Mouse (Mus musculus) embryonic facial prominence, embryonic 12.5 days (tissue): ENCODE data around the gene Dot1l. TPM values are rescaled to one million over a fixed set of nuclear protein-coding genes. Genes with fewer than 3 reads are reported as not detected.

Source experiments
- ATAC-seq: fragments of 200-750 bp; cut with Nextera tagmentation; 2 replicates; pipeline ENCODE4 v1.8.0; 2017; ENCODE audit not compliant: insufficient number of reproducible peaks, insufficient read depth, low FRiP score, low TSS enrichment
- H3K27ac ChIP-seq: fragments of 300-500 bp; sonication (generic); 2 replicates; pipeline ENCODE4 v1.5.1; 2016; ENCODE audit warnings: mild to moderate bottlenecking
- H3K27me3 ChIP-seq: fragments of 300-500 bp; sonication (generic); 2 replicates; pipeline ENCODE4 v1.6.1; 2016; ENCODE audit warnings: mild to moderate bottlenecking, moderate library complexity
- H3K36me3 ChIP-seq: fragments of 300-500 bp; sonication (generic); 2 replicates; pipeline ENCODE4 v1.6.1; 2016; ENCODE audit warnings: mild to moderate bottlenecking
- H3K4me1 ChIP-seq: fragments of 300-500 bp; sonication (generic); 2 replicates; pipeline ENCODE4 v1.6.1; 2016
- H3K4me2 ChIP-seq: fragments of 300-500 bp; sonication (generic); replicated peaks from 2 replicates; pipeline ENCODE4 v1.6.1; 2016; ENCODE audit warnings: mild to moderate bottlenecking, moderate library complexity
- H3K4me3 ChIP-seq: fragments of 300-500 bp; sonication (generic); 2 replicates; pipeline ENCODE4 v1.5.1; 2016; ENCODE audit warnings: mild to moderate bottlenecking
- H3K9ac ChIP-seq: fragments of 300-500 bp; sonication (generic); 2 replicates; pipeline ENCODE4 v1.6.1; 2016; ENCODE audit warnings: mild to moderate bottlenecking, moderate library complexity
- H3K9me3 ChIP-seq: fragments of 300-500 bp; sonication (generic); 2 replicates; pipeline ENCODE4 v1.6.1; 2016; ENCODE audit warnings: mild to moderate bottlenecking, moderate library complexity
- WGBS: fragments of 180-500 bp; shearing (Covaris S2); methylation state at CpG from one replicate; pipeline ENCODE4 v1.1.7; 2016; 5-methylcytosine and 5-hydroxymethylcytosine counted together
- polyA plus RNA-seq: library from polyadenylated mRNA; unstranded; fragments of >200 nt; fragmentation: Nextera tagmentation; extraction: Ambion mirVana; gene quantifications from 2 replicates; pipeline ENCODE4 v1.2.1, GENCODE M21; 2016

Dot1l gene
- 23.5 and 26.1 TPM in 2 replicates for polyA plus RNA-seq

DNA sequence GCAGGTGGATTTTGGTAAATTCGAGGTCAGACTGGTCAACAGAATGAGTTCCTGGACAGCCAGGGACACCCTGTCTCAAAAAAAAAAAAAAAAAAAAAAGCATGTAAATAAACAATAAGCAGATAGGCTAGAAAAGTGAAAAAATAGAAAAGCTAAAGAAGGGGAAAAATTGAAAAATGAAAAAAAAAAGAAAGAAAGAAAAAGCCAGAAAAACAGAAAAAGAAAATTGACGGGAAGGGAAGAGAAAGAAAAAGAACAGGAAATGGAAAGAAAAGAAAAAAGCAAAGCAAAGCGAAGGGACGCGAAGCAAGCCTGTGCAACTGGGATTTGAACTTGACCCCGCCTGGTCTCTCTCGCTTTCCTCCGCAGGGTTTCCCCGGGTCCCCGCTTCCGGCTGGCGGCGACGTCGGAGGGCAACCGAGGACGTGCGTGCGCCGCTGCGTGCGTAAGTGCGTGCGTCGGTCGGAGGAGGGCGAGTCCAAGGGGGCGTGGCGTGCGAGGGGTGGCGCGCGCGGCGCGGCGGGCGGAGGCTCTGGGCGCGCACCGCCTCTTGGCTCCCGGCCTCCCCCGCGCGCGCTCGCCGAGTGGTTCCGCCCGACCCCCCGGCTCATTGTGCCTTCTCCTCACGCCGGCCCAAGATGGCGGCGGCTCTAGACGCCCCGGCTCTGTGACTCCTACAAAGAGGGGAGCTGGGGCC is at the start of gene Dot1l:
Gene Dot1l (plus strand): TSS at position 613 of the 697 bp plus-strand sequence.
- Histone ChIP-seq H3K36me3 (no peaks in the 10 kb centered on the region), H3K4me1 (peaks cover 37% of the 10 kb centered on the region), H3K4me2 (peak within 1 kb of the TSS; percentile 98), H3K4me3 (peak within 1 kb of the TSS; percentile 98), H3K27ac (peak within 1 kb of the TSS; percentile 86), H3K27me3 (no peaks in the 10 kb centered on the region), H3K9ac (peak within 1 kb of the TSS; percentile 96), H3K9me3 (no peaks in the 10 kb centered on the region)
- 2% methylated on average over 39 of the region's 57 CpGs for WGBS
- peak; percentile 86 for ATAC-seq

DNA sequence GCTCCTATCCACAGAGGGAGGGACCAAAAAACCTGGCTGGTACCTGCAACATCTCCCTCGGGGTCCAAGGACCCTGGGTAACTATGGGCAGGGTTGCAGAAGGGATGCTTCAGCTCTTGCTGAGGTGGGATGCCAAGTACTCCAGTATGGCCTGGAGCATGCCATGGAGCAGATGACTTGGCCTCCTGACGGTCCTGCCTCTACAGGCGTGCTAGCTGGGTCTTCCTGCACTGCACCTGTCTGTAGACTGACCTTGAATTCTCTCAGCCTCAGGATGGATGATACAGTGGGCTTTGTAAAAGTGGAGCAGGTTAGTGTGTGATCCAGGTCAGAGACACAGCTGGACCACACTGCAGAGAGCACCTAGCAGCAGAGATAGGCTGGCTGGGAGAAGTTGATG is 49.5 kb upstream of the Dot1l start:
- WGBS: 58% methylated on average over 3 of the region's 3 CpGs
- ATAC-seq: no peak
- H3K27ac ChIP-seq: no peak overlapping the region
- H3K4me1 ChIP-seq: peaks cover 18% of the 10 kb centered on the region
- H3K4me2 ChIP-seq: no peak overlapping the region
- H3K9me3 ChIP-seq: no peaks in the 10 kb centered on the region
- H3K4me3 ChIP-seq: no peak overlapping the region
- peaks cover 49% of the 10 kb centered on the region for H3K36me3 ChIP-seq
- H3K27me3 ChIP-seq: no peaks in the 10 kb centered on the region
- no peak overlapping the region for H3K9ac ChIP-seq

DNA sequence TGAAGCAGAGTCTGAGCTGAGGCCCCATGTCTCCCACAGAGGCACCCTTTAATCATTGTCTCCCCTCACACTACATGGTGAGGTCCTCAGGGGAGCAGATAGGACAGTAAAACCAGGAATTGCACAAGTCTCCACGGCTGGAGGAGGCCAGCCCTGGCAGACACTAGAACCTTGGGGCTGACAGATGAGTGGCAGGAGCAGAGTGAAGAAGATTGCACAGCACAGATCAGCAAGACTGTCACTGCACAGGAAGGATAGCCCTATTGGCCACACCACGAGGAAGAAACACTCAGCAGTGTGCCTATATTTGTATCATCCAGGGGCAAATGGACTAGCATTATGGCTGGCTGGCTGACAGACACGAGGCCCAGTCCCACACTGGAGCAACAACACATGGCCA is 44.2 kb upstream of the Dot1l start:
- no peaks in the 10 kb centered on the region for H3K9me3 ChIP-seq
- no peak overlapping the region for H3K4me3 ChIP-seq
- no peak overlapping the region for H3K9ac ChIP-seq
- WGBS: 89% methylated on average over 3 of the region's 3 CpGs
- H3K27me3 ChIP-seq: no peaks in the 10 kb centered on the region
- H3K36me3 ChIP-seq: peaks cover 100% of the 10 kb centered on the region
- no peak overlapping the region for H3K4me2 ChIP-seq
- H3K27ac ChIP-seq: no peak overlapping the region
- H3K4me1 ChIP-seq: no peaks in the 10 kb centered on the region
- no peak for ATAC-seq

DNA sequence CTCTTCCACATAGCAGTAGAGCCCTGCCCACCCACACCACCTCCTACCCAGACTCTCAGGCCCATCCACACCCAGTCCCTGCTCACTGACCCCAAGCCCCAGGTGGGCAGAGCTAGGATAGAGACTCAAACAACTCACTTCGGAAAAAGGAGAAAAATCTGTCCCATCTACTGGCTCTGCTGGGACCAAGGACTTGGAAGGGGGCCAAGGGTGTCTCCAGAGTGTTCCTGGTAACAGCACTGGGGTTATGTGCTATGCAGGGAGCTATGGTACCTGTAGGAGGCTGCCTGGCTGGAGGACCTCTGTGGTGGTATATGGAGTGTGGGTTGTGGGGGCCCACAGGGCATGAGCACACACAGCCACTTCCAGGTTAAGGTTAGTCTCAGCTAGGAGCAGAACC is 37.7 kb upstream of the Dot1l start:
- peaks cover 98% of the 10 kb centered on the region for H3K36me3 ChIP-seq
- no peak for ATAC-seq
- no peak overlapping the region for H3K9ac ChIP-seq

DNA sequence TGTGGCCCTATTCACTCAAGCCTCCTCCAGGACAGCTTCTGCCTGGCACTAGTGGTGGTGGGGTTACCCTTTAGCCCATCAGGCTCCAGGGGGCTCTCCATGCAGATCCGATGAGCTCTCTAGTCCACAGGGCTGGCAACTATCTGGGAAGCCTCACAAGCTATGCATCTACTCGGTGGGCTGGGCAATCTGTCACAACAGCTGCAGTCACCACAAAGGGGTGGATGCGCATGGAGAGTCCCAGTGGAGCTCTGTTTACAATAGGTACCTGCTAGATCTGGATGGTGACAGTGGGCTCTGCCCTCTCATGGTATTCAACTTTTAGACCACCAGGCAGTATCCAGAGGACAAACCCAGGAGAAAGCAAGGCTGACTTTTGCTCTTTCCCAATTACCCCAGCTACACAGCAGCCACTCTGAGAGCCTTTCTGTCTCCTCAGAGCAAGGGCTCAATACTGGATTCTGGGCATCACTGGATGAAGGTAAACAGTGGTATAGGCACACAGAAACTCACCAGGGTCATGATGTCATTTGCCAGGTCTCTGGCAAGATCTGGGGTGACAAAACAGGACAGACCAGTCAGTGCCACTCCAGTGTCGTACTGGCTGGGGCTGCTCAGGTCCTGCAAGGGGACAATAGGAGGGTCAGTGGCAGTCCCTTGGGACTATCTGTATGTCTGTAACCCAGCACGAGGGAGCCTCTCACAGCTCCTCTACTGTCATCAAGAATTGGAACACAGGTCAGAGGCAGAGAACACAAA is 27.5 kb upstream of the Dot1l start:
- H3K27ac ChIP-seq: no peak overlapping the region
- 87% methylated on average over 5 of the region's 5 CpGs for WGBS
- no peak for ATAC-seq
- H3K4me1 ChIP-seq: no peaks in the 10 kb centered on the region
- no peak overlapping the region for H3K4me3 ChIP-seq
- H3K9me3 ChIP-seq: no peaks in the 10 kb centered on the region
- peaks cover 89% of the 10 kb centered on the region for H3K36me3 ChIP-seq
- no peaks in the 10 kb centered on the region for H3K27me3 ChIP-seq
- H3K4me2 ChIP-seq: no peak overlapping the region
- H3K9ac ChIP-seq: no peak overlapping the region

More for the DNA sequence above, 37.7 kb upstream of the Dot1l start:
- no peaks in the 10 kb centered on the region for H3K9me3 ChIP-seq
- no peak overlapping the region for H3K4me2 ChIP-seq
- no peak overlapping the region for H3K4me3 ChIP-seq
- no peaks in the 10 kb centered on the region for H3K4me1 ChIP-seq
- no peak overlapping the region for H3K27ac ChIP-seq
- H3K27me3 ChIP-seq: no peaks in the 10 kb centered on the region
- 85% methylated on average over 1 of the region's 1 CpGs for WGBS

DNA sequence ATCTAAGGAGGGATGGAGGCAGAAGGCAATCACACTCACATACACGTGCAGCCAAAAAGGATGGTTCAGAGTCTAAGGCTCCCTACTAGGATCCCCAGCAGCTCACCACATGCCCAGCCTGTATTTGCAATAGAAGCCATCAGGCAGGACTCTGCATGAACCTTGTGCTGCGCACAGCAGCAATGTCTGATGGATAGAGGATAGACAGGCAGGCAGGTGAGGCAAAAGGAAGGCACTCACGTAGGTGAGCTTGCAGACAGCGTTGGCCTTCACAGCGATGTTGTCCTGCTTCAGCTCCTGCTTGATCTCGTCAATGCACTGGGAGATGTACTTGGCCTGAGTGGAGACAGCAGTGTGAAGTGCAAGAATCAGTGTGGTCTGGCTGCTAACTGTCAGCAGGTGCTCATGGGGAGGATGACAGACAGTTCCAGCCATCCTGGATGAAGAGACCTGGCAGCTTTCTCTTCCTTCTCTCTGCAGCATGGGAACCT is 22.4 kb upstream of the Dot1l start:
- WGBS: 93% methylated on average over 6 of the region's 6 CpGs
- H3K27ac ChIP-seq: no peak overlapping the region
- H3K9me3 ChIP-seq: no peaks in the 10 kb centered on the region
- no peak overlapping the region for H3K4me3 ChIP-seq
- H3K36me3 ChIP-seq: peaks cover 64% of the 10 kb centered on the region
- no peaks in the 10 kb centered on the region; the same call in 1 of the 2 replicates for H3K4me1 ChIP-seq
- H3K27me3 ChIP-seq: no peaks in the 10 kb centered on the region
- no peak overlapping the region for H3K4me2 ChIP-seq
- no peak for ATAC-seq
- no peak overlapping the region for H3K9ac ChIP-seq

DNA sequence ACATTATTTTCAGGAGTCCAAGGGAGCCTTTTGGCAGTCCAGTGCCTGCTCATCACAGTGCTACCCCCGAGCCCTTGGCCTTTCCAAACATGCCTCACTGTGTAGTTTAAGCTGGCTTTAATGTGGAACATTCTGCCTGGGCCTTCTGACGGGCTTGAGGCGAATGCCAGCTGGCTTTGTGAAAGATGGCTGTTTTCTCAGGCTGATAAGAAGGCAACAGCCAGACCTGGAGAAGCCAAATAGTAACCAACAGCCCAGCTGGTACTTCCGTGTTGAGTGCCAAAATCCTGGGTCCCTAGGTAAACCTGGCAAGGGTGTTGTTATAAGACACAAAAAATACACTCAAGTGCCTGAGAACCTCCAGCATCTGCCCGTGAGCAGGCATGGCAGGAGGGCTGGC is 18.3 kb upstream of the Dot1l start:
- Histone ChIP-seq H3K36me3 (peaks cover 26% of the 10 kb centered on the region), H3K9ac (no peak overlapping the region), H3K4me1 (peaks cover 15% of the 10 kb centered on the region), H3K27me3 (no peaks in the 10 kb centered on the region), H3K27ac (no peak overlapping the region), H3K4me2 (no peak overlapping the region), H3K4me3 (no peak overlapping the region), H3K9me3 (no peaks in the 10 kb centered on the region)
- ATAC-seq: no peak
- WGBS: 78% methylated on average over 5 of the region's 5 CpGs

DNA sequence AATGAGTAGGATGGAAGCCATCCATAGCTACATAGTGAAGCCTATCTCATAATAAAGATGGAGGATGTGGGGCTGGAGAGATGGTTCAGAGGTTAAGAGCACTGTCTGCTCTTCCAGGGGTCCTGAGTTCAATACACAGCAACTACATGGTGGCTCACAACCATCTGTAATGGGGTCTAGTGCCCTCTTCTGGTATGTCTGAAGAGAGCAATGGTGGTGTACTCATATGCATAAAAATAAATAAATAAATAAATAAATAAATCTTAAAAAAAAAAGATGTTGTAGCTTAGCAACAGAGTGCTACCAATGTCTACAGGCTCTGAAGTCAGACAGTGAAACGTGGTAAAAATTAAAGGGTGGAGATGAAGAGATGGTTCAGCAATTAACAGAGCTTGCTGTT is 16.3 kb upstream of the Dot1l start:
- H3K4me2 ChIP-seq: no peak overlapping the region
- peaks cover 12% of the 10 kb centered on the region for H3K36me3 ChIP-seq
- H3K4me1 ChIP-seq: peaks cover 19% of the 10 kb centered on the region
- no peak overlapping the region for H3K27ac ChIP-seq
- WGBS: 63% methylated on average over 1 of the region's 1 CpGs
- no peak overlapping the region for H3K9ac ChIP-seq
- no peaks in the 10 kb centered on the region for H3K27me3 ChIP-seq
- ATAC-seq: no peak
- H3K4me3 ChIP-seq: no peak overlapping the region
- no peaks in the 10 kb centered on the region for H3K9me3 ChIP-seq

DNA sequence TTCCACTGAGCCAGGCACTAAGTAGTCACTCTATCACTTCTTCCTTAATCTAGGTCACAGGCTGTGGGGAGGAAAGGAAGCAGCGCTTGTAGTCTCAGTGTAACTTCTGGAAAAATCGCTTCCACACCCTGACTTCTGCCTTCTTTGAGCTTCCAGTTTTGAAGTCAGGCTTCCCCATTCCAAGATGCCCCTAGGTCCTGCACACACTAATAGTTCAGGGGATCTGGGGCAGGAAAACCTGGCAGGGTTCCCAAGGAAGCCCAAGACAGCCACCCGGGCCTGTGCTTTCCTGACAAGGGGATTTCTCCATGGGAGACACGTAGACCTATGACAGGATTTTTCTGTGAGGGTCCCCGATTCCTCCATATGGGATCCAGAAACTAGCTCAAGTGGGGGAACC is 13.9 kb upstream of the Dot1l start:
- Histone ChIP-seq H3K4me1 (peaks cover 19% of the 10 kb centered on the region), H3K9ac (peak overlapping the region; percentile 96), H3K36me3 (peaks cover 7% of the 10 kb centered on the region; the same call in 1 of the 2 replicates), H3K27ac (peak overlapping the region; percentile 79; the same call in 1 of the 2 replicates), H3K4me3 (peak overlapping the region; percentile 93), H3K27me3 (no peaks in the 10 kb centered on the region), H3K4me2 (peak overlapping the region; percentile 98), H3K9me3 (no peaks in the 10 kb centered on the region)
- 28% methylated on average over 5 of the region's 5 CpGs for WGBS
- no peak for ATAC-seq

DNA sequence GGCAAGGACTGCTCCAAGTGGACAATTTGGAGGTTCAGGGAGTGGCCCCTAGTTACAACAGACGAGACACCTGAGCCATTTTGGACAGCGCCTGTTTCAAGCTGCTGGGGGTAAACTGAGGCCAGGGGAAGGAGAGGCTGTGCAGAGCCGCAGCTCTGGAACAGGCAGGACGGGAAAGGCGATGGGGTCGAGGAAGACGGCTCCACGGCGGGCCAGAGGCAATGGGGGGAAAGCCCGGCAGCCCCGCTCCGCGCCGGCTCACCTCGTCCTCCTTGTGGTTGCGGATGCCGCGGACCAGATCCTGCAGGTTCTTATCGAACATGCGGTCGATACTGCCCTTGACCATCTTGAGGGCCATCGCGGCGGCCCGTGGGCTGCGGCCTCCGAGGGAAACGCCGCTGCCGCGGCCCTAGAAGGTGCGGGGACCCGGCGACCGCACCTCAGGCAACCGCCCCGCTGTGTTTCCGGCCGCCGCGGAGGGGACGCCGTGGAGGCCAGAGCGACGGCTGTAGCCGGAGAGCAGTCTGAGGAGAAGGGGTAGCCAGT is 13.3 kb upstream of the Dot1l start:
- H3K36me3 ChIP-seq: peaks cover 3% of the 10 kb centered on the region; the same call in 1 of the 2 replicates
- peak; percentile 8; the same call in 1 of the 2 replicates for ATAC-seq

DNA sequence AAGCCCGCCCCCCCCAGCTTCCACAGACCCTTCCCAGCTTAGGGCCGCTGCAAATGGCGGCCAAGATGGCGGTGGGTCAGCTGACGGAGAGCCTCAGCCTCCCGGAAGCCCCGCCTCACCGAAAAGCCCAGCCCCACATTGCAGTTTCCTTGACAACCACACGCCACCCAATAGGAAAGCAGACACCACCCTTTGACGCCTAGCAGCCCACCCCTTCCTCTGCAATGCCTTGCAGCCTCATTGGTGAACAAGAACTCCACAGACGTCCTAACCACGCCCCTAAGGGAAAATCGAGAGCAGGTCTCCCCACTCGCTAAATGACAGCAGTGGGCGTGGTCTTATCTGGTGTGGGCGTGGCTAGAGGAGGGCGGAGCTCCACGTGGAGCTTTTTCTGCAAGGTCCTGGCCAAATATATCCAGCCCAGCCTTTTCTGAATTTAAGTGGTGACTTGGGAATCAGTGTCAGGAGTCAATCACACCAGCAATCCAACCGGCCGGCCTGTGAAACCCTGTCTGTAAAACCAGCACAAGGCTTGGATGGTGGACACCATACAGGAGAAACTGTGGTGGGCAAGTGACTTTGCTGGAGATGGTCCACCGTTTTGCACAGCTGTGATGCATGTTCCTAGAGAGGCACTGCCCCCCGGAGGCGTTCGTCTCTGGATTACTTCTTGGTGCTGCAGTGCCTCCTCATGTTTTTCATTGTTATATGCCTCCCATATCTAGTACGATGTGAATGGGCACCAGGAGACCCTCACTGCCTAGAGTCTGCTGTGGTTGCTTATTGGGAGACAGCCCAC is 12.6 kb upstream of the Dot1l start, which contains the start of gene Ap3d1:
Gene Ap3d1 (minus strand): TSS at position 85 of the 799 bp plus-strand sequence.
- peak; percentile 98 for ATAC-seq
- peak within 1 kb of the TSS; percentile 96 for H3K9ac ChIP-seq
- no peaks in the 10 kb centered on the region for H3K9me3 ChIP-seq
- peak within 1 kb of the TSS; percentile 79 for H3K27ac ChIP-seq
- no peaks in the 10 kb centered on the region for H3K27me3 ChIP-seq
- peaks cover 19% of the 10 kb centered on the region for H3K4me1 ChIP-seq
- no peaks in the 10 kb centered on the region; the same call in 1 of the 2 replicates for H3K36me3 ChIP-seq
- peak within 1 kb of the TSS; percentile 93 for H3K4me3 ChIP-seq
- 1% methylated on average over 25 of the region's 25 CpGs for WGBS
- H3K4me2 ChIP-seq: peak within 1 kb of the TSS; percentile 98

More for the DNA sequence above, 13.3 kb upstream of the Dot1l start:
- Histone ChIP-seq H3K9me3 (no peaks in the 10 kb centered on the region), H3K27me3 (no peaks in the 10 kb centered on the region), H3K4me1 (peaks cover 19% of the 10 kb centered on the region), H3K4me3 (peak overlapping the region; percentile 93), H3K27ac (peak overlapping the region; percentile 79), H3K9ac (peak overlapping the region; percentile 96), H3K4me2 (peak overlapping the region; percentile 98)
- WGBS: under 1% methylated on average over 46 of the region's 46 CpGs
